Mouse (Mus musculus): ENCODE results near the gene Mc1r.

DNA sequence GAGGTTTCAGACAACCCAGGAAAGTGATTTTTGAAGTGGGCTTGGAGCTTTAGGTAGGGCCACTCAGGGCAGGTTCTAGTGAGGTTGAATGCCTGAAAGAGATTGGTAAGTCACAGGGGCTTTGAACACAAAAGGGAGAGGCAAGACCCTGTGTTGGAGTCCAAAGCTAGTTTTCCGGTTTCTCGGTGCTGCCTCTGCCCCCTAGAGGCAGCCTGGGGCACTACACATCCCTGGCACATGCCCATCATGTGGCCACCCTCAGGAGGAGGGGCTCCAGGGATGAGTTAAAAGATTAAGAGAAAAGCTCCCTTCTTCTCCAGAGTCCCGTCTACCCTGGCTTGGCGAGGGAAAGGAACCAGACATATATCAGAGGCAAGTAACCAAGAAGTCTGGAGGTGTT lies at the start of gene Mc1r:
- peak; percentile 86 for TF ChIP-seq CTCF (IDR thresholded peaks at IDR 0.05; ENCODE audit: insufficient read depth, low read length)
- no peak for TF ChIP-seq POLR2A (IDR thresholded peaks at IDR 0.05; ENCODE audit: borderline replicate concordance, extremely low read depth, low read depth, low read length)
